Mouse (Mus musculus): ENCODE measurements around the gene Fcho2.

- TF ChIP-seq CTCF (IDR thresholded peaks at IDR 0.05; ENCODE audit: extremely low read depth, insufficient read depth, insufficient read length, insufficient replicate concordance) = no peak
- TF ChIP-seq POLR2A (IDR thresholded peaks at IDR 0.05; ENCODE audit: low read depth, low read length) = no peak
Observed at GRCm38 (mm10) chr13:98813167-98813566, 2.1 kb downstream of the Fcho2 start.
